Mouse (Mus musculus) brain, embryonic 14.5 days (tissue): ENCODE results near the gene Krtap24-1. TPM values are rescaled to one million over a fixed set of nuclear protein-coding genes. Genes with fewer than 3 reads are reported as not detected.
A peak's percentile ranks its signal among the peaks of the same experiment; 100 is the strongest.

Experiments used
- DNase-seq: peaks from one replicate; pipeline ENCODE4 v3.0.0-alpha.2; 2011; ENCODE audit warnings: low read depth
- CTCF ChIP-seq: fragments of 200-500 bp; IDR thresholded peaks from 2 replicates; pipeline ENCODE4 v1.5.1; 2012; ENCODE audit warnings: inconsistent platforms, mild to moderate bottlenecking, moderate library complexity, borderline replicate concordance; ENCODE audit not compliant: insufficient read depth, insufficient read length; ENCODE audit errors: extremely low read depth
- POLR2A ChIP-seq: fragments of 200-500 bp; IDR thresholded peaks from 2 replicates; pipeline ENCODE4 v1.6.1; 2012; ENCODE audit warnings: mild to moderate bottlenecking, inconsistent platforms, borderline replicate concordance; ENCODE audit not compliant: poor library complexity, insufficient read depth, insufficient read length, severe bottlenecking; ENCODE audit errors: extremely low read depth
- polyA plus RNA-seq: library from polyadenylated mRNA; depleted of rRNA; stranded (reverse); fragments of >200 nt; gene quantifications from 2 replicates; pipeline ENCODE4 v1.2.3, GENCODE M21; 2012; rRNA removed

Krtap24-1 gene
- polyA plus RNA-seq, 1 experiment, result not detected

GRCm38 (mm10) chr16:88561617-88562164 lies 50.4 kb downstream of the Krtap24-1 start:
- DNase-seq, result peak; percentile 60
- TF ChIP-seq CTCF, result no peak
- no peak for TF ChIP-seq POLR2A

Other genes with a start within 250 kb of the Krtap24-1 start
- not detected in 2 replicates for gene Cldn17, start 105.3 kb downstream of the Krtap24-1 start, polyA plus RNA-seq
- 0.18 and 0.21 TPM in 2 replicates for gene Cldn8, start 49.1 kb downstream of the Krtap24-1 start, polyA plus RNA-seq
- not detected in 2 replicates for gene 2310079G19Rik, start 15.4 kb upstream of the Krtap24-1 start, polyA plus RNA-seq
- not detected in 2 replicates for gene Krtap26-1, start 35.5 kb upstream of the Krtap24-1 start, polyA plus RNA-seq
- not detected in 2 replicates for gene Krtap27-1, start 59.4 kb upstream of the Krtap24-1 start, polyA plus RNA-seq
- not detected in 2 replicates for gene 2310061N02Rik, start 95.7 kb upstream of the Krtap24-1 start, polyA plus RNA-seq
- gene Krtap13-1, start 116.6 kb upstream of the Krtap24-1 start, polyA plus RNA-seq, result not detected in 2 replicates
- not detected in 2 replicates for gene Krtap13, start 139.4 kb upstream of the Krtap24-1 start, polyA plus RNA-seq
- not detected in 2 replicates for gene 2310034C09Rik, start 146.6 kb upstream of the Krtap24-1 start, polyA plus RNA-seq
- gene 2310057N15Rik, start 161.9 kb upstream of the Krtap24-1 start, polyA plus RNA-seq, result not detected in 2 replicates
- gene Gm5965, start 165.6 kb upstream of the Krtap24-1 start, polyA plus RNA-seq, result not detected in 2 replicates
- gene Gm20741, start 199.9 kb upstream of the Krtap24-1 start, polyA plus RNA-seq, result not detected in 2 replicates
- gene Krtap15, start 207.9 kb upstream of the Krtap24-1 start, polyA plus RNA-seq, result not detected in 2 replicates
- gene Krtap14, start 213.9 kb upstream of the Krtap24-1 start, polyA plus RNA-seq, result not detected in 2 replicates